ENCODE assay signal across 29 mouse cellular contexts in the genomic region with DNA sequence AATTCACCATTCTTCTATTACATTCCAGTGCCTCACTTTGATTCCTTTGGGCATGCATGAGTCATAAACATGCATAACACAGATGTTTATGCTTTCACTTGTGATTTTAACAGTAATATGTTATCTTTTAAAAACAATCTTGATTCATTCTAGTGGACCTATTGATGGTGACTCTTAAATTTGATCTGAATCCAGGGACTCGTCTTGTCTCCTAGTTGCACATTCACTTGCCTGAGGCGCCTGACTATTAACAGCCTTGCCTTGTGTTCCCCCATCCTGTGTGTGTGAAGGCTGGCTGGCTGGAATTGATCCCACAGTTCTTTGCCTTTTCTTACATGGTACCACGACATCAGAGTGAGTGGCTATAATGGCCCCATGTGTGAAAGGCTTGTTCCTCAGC.
"Had no signal": no experiment of that assay in that cellular context is flagged by ENCODE, and none has a peak within 500 bp of the region (broad histone marks: within the 10 kb centered on the region; RNA-seq: fewer than 3 reads in every experiment).

No protein-coding gene starts in this region.

- H3K36me3 ChIP-seq: heart, embryonic 10.5 days; heart, embryonic 12.5 days; heart, embryonic 13.5 days; heart, embryonic 15.5 days; hindbrain, embryonic 10.5 days; hindbrain, embryonic 12.5 days; hindbrain, embryonic 13.5 days; hindbrain, embryonic 15.5 days; intestine, embryonic 15.5 days; kidney, embryonic 15.5 days had no signal

- DNase-seq: heart, postnatal 10 days; heart, postnatal 14 days; heart, postnatal 36 days; heart, postnatal 4 days; kidney, adult 11 months; kidney, adult 18-20 months; kidney, adult 8-10 months; kidney, adult 9 months; kidney, postnatal 10 days; kidney, postnatal 14 days; kidney, postnatal 25 days; kidney, postnatal 36 days; layer of hippocampus, adult 9-11 months; layer of hippocampus, postnatal 36 days had no signal

- H3K4me3 ChIP-seq: heart, embryonic 10.5 days; heart, embryonic 12.5 days; heart, embryonic 13.5 days; heart, embryonic 15.5 days; hindbrain, embryonic 10.5 days; hindbrain, embryonic 12.5 days; hindbrain, embryonic 13.5 days; hindbrain, embryonic 15.5 days; intestine, embryonic 15.5 days; kidney, embryonic 15.5 days; layer of hippocampus, adult 2 months; left cerebral cortex, adult 2 months had no signal

- H3K27ac ChIP-seq: heart, embryonic 10.5 days; heart, embryonic 13.5 days; heart, embryonic 15.5 days; hindbrain, embryonic 10.5 days; hindbrain, embryonic 12.5 days; hindbrain, embryonic 13.5 days; hindbrain, embryonic 14.5 days; hindbrain, embryonic 15.5 days; hindbrain, postnatal 0 days; intestine, embryonic 15.5 days; kidney, embryonic 15.5 days; kidney, postnatal 0 days; layer of hippocampus, adult 2 months; left cerebral cortex, adult 2 months had no signal

- H3K27me3 ChIP-seq: heart, embryonic 12.5 days; heart, embryonic 13.5 days; heart, embryonic 15.5 days; hindbrain, embryonic 12.5 days; hindbrain, embryonic 13.5 days; hindbrain, embryonic 15.5 days; intestine, embryonic 15.5 days; kidney, embryonic 15.5 days had no signal

- H3K4me1 ChIP-seq: heart, embryonic 10.5 days; heart, embryonic 12.5 days; heart, embryonic 13.5 days; heart, embryonic 15.5 days; hindbrain, embryonic 10.5 days; hindbrain, embryonic 12.5 days; hindbrain, embryonic 13.5 days; hindbrain, embryonic 15.5 days; intestine, embryonic 15.5 days; kidney, embryonic 15.5 days had no signal
